Mouse (Mus musculus) heart, adult 2 months (tissue): ENCODE measurements around the gene Rpl7l1.

ENCODE experiments used
- CTCF ChIP-seq: fragments of 200-600 bp; IDR thresholded peaks from 2 replicates; pipeline ENCODE4 v1.8.1; 2022; ENCODE audit warnings: antibody characterized with exemption, mild to moderate bottlenecking, moderate library complexity
- POLR2A ChIP-seq: fragments of 200-500 bp; IDR thresholded peaks from 2 replicates; pipeline ENCODE4 v1.6.1; 2011; ENCODE audit warnings: mild to moderate bottlenecking, low read depth, low read length, control low read depth; ENCODE audit not compliant: insufficient read depth

GRCm38 (mm10) chr17:46728904-46729318 is 53.6 kb downstream of the Rpl7l1 start, which contains the start of gene Gnmt:
- TF ChIP-seq CTCF, result no peak
- no peak for TF ChIP-seq POLR2A
